Mouse (Mus musculus): ENCODE data around the gene Lrmp.
A peak's percentile ranks its signal among the peaks of the same experiment; 100 is the strongest.
"Not testable (repeated sequence)": the region's sequence is repeated elsewhere in the genome, so short reads cannot be mapped to it uniquely, and the experiment has no call there.

The Lrmp gene

DNA sequence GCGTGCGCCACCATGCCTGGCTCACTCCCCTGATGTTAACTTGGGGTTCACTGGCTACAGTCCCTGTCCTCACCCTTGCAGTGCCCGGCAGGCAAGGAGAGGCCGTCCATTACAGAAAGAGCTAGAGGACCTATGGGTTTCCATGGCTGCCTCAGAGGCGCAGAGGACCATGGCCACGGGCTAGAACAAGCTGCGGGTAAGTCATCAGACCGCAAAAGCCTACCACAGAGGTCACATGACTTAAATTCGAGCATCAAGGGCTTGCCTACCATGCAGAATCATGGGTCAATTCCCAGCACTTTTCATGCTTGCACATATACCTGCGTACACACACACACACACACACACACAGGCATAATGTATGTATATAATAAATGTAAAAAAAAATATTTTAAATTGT is 10.0 kb upstream of the Lrmp start:
- no peak for DNase-seq (ENCODE audit: low read depth)

DNA sequence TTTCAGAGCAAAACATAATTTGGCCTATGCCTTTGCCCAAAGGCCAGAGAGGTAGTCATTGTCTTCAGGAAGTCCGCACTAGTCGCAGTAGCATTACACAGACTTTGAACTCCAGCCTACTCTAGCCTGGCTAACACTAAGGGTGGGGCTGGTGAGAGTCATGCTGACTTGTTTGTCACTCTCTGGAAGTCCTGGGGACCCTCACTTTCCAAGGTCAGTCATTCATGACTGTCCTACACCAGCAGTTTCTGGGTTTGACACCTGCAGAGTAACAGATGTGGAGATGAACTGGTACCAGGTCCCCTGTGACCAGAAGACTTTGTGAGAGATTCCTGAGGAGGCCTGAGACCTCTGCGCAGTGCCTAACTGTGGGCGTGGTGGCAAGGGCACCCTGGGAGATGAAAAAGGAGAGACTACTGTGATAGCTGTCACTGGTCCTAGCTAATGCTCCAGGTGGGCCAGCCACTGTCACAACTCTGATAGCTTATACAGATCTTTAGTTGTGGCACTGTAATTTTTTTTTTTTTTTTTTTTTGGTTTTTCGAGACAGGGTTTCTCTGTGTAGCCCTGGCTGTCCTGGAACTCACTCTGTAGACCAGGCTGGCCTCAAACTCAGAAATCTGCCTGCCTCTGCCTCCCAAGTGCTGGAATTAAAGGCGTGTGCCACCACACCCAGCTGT is 9.2 kb upstream of the Lrmp start:
- DNase-seq (ENCODE audit: low read depth), result no peak

DNA sequence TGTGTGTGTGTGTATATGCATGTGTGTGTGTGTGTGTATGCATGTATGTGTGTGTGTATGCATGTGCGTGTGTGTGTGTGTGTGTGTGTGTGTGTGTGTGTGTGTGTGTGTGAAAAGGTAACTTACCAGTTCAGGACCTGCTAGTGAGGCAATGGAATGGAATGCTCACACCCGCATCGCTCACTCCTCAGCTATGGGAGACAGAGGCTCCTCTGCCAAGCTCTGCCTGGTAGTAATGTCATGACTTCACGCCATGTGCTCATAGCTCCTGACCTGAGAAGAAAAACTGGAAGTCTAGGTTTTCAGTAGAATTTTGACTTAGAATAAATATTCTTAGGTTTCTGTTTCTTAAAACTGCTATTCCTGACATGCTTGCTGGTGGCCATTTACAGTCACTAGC is 4.7 kb upstream of the Lrmp start:
- no peak for DNase-seq (ENCODE audit: low read depth)

DNA sequence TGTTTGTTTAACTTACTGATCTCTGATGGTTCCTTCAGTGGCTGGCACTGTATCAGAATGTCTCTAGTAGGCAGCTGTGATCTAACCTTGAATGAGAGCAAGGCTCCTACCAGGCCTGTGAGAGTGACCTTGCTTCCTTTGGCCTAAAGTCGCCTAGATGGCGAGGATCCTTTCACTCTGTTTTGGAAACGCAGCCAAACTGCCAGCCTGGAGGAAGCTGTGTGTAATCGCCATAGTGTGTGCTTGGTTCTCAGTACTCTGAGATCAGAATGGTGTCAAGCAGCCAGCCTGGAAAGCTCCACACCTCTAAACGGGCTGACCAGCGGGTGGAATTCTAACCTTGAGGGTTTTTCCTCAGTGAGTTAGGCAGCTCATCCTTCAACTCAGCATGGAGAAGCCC is 2.6 kb upstream of the Lrmp start:
- DNase-seq (ENCODE audit: low read depth), result no peak

DNA sequence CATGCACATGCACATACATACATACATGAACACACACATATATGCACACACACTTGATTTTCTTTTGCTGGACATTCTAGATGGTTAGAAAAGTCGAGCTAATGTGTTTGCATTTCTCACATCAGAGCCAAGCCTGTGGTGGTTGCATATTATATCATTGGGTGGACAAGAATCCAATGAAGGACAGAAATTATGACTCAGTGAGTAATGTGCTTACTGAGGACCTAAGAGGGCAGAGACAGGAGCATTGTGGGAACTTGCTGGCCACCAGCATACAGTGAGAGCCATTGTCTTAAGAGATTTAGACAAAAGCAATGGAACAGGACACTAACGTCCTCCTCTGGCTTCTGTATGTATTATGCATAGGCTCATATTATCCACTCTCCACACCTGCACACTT is 892 bp upstream of the Lrmp start:
- no peak for DNase-seq (ENCODE audit: low read depth)

DNA sequence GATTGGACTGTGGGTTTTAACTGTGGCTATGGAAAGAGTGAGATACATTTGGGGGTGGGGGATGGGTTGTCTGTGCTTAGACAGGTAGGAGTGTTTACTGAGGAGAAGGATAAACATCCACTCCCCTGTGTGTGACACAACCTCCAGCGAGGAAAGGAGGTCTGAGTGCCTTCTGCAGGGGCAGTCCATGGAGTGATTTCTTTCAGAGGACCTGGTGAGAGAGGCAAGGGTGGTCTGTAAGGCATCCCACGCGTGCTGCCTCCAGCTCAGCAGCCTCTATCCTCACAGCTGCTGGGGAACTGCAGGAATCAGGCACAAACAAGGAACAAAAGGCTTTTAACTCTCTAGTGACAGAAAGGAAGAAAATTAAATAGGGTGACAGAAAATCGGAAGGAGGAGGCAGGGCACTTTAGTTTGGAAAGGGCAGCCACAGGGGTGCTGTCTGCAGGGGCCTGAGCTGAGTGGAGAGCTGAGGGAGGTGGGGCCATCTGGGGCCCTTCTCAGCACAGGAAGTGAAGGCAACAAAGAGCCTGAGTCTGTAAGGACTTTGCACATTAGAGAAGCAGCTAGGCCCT is 732 bp downstream of the Lrmp start:
- DNase-seq (ENCODE audit: low read depth), result no peak

DNA sequence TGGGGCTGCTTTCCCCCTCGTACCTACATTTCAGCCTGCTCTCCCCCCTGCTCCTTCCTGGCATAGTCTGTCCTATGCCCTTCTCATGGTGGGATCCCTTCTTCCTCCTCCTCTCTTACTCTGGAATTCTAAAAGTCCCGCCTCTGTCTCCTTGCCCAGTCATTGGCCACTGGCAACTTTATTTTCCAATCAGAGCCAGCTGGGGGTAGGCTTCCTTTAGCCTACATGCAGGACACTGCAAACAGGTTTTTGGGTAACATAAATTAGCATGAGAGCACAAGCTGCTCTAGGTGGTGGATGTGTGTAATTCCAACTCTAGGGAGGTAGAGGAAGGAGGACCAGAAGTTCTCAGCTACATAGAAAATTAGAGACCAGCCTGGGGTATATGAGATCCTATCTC is 4.6 kb downstream of the Lrmp start:
- DNase-seq (ENCODE audit: low read depth), result no peak

DNA sequence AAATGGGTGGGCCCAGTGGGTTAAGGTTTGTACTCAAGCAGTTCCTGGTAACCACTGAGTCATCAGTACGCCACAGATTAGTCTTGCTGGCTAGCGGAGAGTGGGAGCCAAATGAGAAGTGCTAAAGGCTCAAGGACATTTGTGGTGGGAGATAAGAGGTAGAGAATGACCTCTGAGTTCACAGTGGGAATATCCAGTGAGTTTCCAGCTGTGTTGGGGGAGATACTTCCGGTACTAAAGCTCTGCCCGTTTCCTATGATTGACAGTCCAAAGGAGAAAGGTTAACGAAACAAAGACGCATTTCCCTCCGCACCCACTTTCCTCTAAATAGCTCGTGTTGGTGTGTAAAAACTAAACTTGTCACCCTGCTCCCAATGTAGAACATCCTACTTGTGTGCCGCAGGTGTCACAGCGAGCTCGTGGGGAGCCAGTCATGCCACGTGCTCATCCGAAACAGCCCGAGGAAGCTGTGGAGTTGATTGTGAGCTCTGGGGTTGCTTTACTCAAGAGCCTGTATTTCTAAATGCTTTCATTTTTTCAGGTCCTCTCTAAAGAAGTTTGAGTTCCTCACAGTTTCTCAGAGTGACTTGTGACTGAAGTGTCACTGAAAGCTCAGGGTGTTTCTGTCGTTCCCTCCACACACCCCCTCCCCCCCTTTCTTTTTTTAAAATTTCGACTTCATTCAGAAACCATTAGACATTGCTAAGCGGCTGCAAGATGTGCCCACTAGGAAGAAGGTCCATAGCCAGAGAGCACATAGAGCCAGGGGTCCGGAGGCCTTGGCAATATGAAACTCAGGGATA is 5.5 kb downstream of the Lrmp start:
- DNase-seq (ENCODE audit: low read depth), result no peak

DNA sequence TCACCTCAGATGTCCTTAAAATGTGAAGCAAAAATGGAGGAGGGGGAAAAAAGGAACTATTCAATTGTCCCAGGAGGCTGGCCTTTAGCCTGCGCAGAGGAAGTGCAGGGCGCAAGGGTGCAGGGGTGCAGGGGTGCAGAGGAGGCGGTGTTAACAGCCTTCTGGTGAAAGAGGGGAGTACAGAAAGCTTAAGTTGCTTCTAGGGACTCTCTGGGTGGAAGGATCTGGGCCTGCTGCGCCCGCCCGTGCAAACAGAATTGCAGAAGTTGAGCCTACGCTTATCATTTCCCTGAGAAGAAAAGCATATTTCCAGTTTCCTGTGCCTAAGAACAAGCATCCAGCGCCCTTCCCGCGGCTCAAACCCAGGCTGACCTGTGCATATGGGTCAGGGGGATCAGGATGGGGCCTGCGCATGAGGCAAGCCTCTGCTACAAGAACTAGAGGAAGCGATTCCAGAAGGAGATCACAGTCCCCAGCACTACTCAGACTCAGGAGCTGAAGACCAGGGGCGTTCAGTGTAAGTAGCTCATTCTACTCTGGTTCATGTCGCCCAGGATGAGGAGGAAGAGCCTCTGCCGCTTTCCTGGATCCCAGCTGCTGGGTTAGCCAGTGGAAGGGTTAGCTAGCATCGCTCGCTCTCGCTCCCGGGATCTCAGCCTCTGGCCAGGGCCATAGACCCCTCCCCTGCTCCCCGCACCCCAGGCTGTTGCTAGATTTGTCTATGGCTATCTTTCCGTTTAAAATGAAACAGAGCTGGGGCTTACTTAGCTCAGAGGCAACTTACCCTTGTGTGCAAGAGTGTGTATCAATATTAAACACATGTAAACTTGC is 6.4 kb downstream of the Lrmp start:
- no peak for DNase-seq (ENCODE audit: low read depth)

DNA sequence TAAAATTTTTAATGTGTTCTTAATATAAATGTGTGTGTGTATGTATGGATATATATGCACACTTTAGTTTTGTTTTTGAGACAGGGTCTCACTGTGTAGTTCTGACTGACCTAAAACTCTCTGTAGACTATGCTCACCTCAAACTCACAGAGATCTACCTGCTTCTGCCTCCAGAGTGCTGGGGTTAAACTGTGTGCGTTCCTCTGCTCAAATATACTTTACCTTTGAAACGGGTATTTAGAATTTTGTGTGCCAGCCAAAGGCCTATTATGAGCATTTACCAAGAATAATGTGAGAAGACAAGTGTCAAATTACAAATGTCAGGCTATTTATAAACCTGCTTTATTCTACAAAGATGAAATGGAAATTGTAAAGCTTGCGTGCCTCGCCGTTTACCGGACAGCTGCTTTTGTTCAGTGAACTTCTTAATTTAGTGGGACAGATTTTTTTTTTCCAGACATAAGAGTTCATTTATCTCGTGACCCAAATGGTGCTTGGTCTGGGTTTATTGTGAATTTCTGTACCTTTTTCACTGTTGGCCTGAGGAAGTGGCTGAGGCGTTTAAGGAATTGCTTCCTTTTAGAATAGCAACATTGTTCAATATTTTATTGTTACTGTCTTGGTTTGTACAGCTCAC is 7.1 kb downstream of the Lrmp start:
- DNase-seq (ENCODE audit: low read depth), result no peak

DNA sequence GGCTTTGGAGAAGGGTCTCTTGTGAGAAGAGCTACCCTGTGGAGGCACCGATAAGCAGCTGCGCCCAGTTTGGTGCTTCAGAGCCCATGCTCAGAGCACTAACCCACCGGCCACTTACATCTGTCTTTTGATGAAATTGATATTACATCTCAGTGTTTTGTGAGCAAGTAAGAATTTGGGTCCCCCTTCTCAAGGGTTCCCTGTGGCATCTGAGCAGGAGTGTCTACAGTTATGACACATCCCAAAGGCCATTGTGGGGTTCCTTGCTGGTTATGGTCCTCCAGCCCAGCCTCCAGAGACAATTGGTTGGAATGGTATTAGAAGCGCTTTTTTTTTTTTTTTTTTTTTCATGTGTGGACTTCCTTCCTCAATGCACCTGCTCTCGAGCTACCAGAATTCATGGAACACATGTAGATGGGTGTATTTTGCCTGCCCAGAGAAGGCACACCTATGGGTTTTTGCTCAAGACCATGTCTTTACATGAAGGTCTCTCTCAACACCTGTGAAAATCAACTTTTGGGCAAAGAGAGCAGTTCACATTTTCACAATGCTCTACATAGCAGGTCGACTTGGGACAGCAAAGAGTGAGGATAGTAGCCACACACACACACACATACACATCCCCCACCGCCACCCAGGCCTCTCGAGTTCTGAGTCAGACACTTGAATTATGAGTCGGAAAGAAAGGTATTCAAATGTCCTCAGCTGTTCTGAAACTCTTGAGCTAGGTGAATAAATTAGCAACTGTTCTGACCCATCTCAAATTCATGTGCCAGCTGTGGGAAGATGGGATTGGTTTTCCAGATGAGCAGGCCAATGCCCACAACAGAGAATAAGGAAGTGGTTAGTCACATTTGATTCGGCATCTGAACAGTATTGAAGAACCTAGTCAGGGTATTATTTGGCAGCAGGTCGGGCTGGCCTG is 7.9 kb downstream of the Lrmp start:
- DNase-seq (ENCODE audit: low read depth), result no peak

DNA sequence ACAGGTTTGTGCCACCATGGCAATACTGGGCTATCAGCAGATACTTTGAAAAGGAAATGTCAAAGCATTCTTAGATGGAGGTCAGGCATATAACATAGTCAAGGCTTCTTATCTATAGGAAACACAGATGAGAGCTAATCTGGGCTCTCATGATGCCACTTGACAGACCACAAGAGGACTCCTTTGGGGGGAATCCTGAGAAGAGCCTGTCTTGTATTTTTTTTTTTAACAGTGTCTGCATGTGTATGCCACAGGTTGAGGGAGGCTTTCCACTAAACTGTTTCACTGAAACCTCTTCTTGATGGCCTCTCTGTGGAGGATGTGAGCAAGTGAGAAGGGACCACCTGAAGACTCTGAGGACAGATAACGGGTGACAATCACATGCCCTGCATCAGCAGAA is 9.2 kb downstream of the Lrmp start:
- no peak for DNase-seq (ENCODE audit: low read depth)

DNA sequence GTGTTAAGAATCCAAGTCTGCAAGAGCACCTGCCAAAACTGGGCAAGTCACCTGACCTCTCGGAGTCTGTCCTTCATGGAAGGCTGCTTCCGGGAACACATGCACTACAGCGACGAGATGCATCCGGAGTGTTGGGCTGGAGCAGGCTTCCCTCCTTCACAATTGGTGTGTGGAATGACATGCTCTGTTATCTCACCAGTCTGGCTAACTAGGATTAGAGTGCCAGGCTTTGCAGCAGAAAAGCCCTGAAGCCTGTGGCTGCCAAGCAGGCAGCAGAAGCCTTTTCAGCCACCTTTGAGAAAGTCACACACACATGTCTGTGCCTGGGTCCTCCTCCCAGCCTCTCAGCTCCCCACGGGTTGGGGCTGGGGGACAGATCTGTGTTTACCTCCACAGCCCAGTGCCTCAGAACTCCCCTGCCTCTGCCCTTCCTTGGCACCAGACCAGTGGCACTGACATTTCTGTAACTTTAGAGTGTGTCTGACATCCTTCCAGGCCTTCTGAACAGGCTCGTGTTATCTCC is 10.2 kb downstream of the Lrmp start:
- DNase-seq (ENCODE audit: low read depth), result no peak

DNA sequence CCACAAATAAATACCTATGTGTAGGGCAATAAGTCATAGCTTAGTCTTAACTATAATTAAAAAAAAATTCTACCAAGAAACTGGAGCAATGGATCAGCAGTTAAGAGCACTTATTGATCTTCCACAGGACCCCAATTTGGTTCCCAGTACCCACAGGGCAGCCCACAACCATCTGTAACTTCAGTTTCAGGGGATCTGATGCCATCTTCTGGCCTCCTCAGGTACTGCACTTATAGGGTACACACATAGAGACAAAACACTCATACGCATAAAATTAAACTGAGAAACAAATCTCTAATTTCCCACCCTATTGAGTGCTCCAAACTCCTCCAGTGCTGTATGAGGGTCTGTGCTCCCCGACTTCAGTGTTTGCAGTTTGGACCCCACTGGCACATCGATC is 12.2 kb downstream of the Lrmp start:
- DNase-seq (ENCODE audit: low read depth), result no peak

DNA sequence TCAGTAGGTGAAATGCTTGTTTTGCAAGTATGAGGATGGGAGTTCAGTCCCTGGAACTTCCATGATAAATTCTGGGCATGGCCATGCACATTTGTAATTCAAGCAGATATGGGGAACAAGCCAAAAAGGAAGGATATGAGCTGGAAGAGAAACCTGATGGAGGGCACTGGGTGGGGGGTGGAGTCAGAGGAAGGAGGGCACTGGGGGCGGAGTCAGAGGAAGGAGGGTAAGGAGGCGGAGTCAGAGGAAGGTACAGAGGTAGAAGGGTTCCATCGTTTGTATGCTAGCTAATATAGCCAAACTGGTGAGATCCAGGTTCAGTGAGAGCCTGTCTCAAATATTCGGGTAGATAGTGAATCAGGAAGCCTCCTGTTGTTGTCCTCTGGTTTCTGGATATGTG is 14.1 kb downstream of the Lrmp start:
- no peak for DNase-seq (ENCODE audit: low read depth)

DNA sequence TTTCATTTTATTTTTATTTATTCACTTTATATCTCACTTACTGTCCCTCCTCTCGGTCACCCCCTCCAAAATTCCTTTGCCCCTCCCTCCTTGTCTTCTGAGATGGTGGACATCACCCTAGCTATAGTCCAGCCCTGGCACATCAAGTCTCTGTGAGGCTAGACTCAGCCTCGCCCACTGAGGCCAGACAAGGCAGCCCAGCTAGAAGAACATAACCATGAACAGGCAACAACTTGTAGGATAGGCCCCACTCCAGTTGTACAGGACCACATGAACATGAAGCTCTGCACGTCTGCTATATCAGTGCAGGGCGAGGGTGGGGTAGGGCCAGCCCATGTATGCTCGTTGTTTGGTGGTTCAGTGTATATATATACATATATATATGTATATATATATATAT is 16.5 kb downstream of the Lrmp start:
- DNase-seq (ENCODE audit: low read depth), result no peak

DNA sequence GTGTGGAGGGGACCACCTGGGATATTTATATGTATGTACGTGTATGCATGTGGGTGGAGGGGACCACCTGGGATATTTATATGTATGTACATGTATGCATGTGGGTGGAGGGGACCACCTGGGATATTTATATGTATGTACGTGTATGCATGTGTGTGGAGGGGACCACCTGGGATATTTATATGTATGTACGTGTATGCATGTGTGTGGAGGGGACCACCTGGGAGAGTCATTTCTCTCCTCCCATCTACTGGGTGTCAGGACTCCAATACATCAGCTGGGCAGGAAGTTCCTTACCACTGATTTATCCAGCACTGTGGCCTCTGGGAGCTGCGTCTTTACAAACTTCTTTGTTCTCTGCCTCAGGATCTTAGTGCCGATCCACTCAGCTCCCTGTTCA is 17.5 kb downstream of the Lrmp start:
- not testable (repeated sequence) for DNase-seq (ENCODE audit: low read depth)

DNA sequence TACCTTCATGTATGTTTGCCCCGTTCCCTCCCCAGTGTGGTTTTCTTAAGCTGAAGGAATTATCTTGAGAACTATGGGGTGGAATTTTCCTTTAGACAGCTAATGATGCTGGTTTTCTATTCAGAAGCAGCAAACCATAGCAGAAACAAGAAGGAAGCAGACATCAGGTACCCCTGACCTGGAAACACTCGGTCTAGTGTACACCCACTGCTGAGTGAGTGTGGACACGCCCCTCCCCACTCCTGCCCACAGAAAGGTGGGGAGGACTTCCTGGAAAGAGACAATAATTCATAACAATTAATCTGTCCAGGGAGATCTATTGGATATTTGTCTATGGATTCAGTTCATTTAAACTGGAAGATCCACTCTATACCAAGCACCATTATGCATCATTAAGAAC is 19.8 kb downstream of the Lrmp start:
- DNase-seq (ENCODE audit: low read depth), result no peak

DNA sequence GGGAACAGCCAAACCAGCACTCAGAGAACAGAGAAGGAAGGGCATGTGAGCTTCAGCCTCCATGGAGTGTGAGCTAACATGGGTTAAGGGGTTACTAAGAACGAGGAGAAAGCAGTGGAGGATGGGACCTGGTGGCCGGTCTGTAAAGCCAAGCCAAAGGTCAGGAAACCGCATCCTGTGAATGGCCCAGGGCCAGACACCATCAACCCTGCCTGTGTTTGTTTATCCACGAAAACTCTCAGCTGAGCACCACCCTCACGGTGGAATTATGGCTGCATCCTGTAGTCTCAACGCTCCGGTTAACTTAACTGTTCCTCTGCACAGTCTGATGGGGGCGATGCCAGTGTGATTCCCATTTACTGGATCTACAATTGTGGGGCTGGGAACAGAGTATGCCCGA is 20.4 kb downstream of the Lrmp start:
- DNase-seq (ENCODE audit: low read depth), result peak; percentile 14

DNA sequence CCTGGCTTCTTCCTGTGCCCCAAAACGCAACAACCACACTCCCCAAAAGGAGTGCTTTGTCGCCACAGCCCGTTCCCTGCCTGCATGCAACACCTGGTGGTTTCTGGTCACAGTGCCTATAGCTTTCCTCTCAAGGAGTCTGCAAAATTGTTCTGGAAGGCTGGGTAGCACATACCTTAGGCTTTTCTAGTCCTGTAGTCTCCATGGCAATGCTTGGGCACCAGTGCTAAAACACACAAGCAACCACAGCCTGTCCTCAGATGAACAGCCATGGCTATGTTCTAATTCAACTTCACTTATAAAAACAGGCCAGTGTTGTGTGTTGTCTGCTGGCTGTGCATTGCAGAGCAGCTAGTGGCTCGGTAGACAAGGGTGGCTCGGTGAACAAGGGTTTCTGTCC is 21.4 kb downstream of the Lrmp start:
- DNase-seq (ENCODE audit: low read depth), result no peak

DNA sequence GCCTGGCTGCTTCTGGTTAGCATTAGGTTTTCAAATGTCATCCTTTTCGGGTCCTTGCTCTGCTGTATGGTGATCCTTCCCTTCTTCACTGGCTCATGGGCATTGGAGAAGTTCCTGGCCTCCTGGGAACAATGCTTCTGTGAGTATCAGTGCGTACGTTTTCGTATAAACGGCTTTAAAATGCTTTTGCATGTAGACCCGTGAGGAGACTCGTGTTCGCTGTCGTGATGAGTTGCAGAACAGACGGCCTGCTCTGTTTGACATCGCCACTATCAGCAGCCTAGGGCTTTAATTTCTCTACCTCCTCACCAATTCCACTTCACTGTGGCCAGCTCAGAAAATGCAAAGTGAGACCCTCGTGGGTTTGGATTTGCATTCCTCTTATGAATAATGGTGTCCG is 23.8 kb downstream of the Lrmp start:
- no peak for DNase-seq (ENCODE audit: low read depth)
